Mouse (Mus musculus): ENCODE measurements around the gene Slc25a54. TPM values are rescaled to one million over a fixed set of nuclear protein-coding genes. Genes with fewer than 3 reads are reported as not detected.

Slc25a54 gene
- polyA plus RNA-seq, 1 experiment from 2014 or later, result not detected

GRCm38 (mm10) chr3:109062989-109063388 is 17.3 kb upstream of the Slc25a54 start:
- under 1% methylated on average over 6 of the region's 6 CpGs for WGBS
- Histone ChIP-seq H3K36me3 (no peaks in the 10 kb centered on the region), H3K4me1 (peaks cover 5% of the 10 kb centered on the region), H3K9me3 (no peaks in the 10 kb centered on the region), H3K4me3 (no peak overlapping the region), H3K27ac (no peak overlapping the region), H3K27me3 (ENCODE audit: insufficient read depth, poor library complexity, severe bottlenecking) (0 out of 2 replicates have a peak, but pooled peaks cover 7% of the 10 kb centered on the region)
- DNase-seq (ENCODE audit: low spot score), result no peak

- Histone ChIP-seq H3K36me3 (no peaks in the 10 kb centered on the region), H3K4me3 (no peak overlapping the region), H3K4me1 (no peaks in the 10 kb centered on the region), H3K27ac (no peak overlapping the region), H3K27me3 (ENCODE audit: insufficient read depth, poor library complexity, severe bottlenecking) (no peaks in the 10 kb centered on the region), H3K9me3 (no peaks in the 10 kb centered on the region)
- WGBS, result 82% methylated on average over 2 of the region's 2 CpGs
- DNase-seq (ENCODE audit: low spot score), result no peak
Observed at GRCm38 (mm10) chr3:109084418-109084817, 4.1 kb downstream of the Slc25a54 start.

GRCm38 (mm10) chr3:109088460-109088859 is 8.2 kb downstream of the Slc25a54 start:
- WGBS, result 19% methylated on average over 2 of the region's 2 CpGs
- Histone ChIP-seq H3K36me3 (no peaks in the 10 kb centered on the region), H3K4me3 (no peak overlapping the region), H3K27me3 (ENCODE audit: insufficient read depth, poor library complexity, severe bottlenecking) (no peaks in the 10 kb centered on the region), H3K27ac (no peak overlapping the region), H3K4me1 (no peaks in the 10 kb centered on the region), H3K9me3 (no peaks in the 10 kb centered on the region)
- no peak for DNase-seq (ENCODE audit: low spot score)

- Histone ChIP-seq H3K9me3 (no peaks in the 10 kb centered on the region), H3K27me3 (ENCODE audit: insufficient read depth, poor library complexity, severe bottlenecking) (no peaks in the 10 kb centered on the region), H3K4me1 (no peaks in the 10 kb centered on the region), H3K27ac (no peak overlapping the region), H3K4me3 (no peak overlapping the region), H3K36me3 (no peaks in the 10 kb centered on the region)
- no peak for DNase-seq (ENCODE audit: low spot score)
- 64% methylated on average over 8 of the region's 8 CpGs for WGBS
Observed at GRCm38 (mm10) chr3:109104702-109105101, 24.4 kb downstream of the Slc25a54 start.

GRCm38 (mm10) chr3:109117136-109117535 is 36.9 kb downstream of the Slc25a54 start:
- DNase-seq (ENCODE audit: low spot score), result no peak
- no peak overlapping the region for H3K27ac ChIP-seq
- no peaks in the 10 kb centered on the region for H3K9me3 ChIP-seq
- no peaks in the 10 kb centered on the region for H3K36me3 ChIP-seq
- H3K4me1 ChIP-seq, result no peaks in the 10 kb centered on the region
- H3K27me3 ChIP-seq (ENCODE audit: insufficient read depth, poor library complexity, severe bottlenecking), result no peaks in the 10 kb centered on the region
- H3K4me3 ChIP-seq, result no peak overlapping the region

GRCm38 (mm10) chr3:109119562-109119961 is 39.3 kb downstream of the Slc25a54 start:
- 77% methylated on average over 5 of the region's 5 CpGs for WGBS
- H3K4me1 ChIP-seq, result peaks cover 12% of the 10 kb centered on the region
- no peaks in the 10 kb centered on the region for H3K36me3 ChIP-seq
- no peaks in the 10 kb centered on the region for H3K27me3 ChIP-seq (ENCODE audit: insufficient read depth, poor library complexity, severe bottlenecking)
- no peaks in the 10 kb centered on the region for H3K9me3 ChIP-seq
- H3K27ac ChIP-seq, result no peak overlapping the region
- H3K4me3 ChIP-seq, result no peak overlapping the region
- no peak for DNase-seq (ENCODE audit: low spot score)

- Histone ChIP-seq H3K36me3 (no peaks in the 10 kb centered on the region), H3K27ac (no peak overlapping the region), H3K27me3 (ENCODE audit: insufficient read depth, poor library complexity, severe bottlenecking) (no peaks in the 10 kb centered on the region), H3K4me1 (peaks cover 13% of the 10 kb centered on the region), H3K4me3 (no peak overlapping the region), H3K9me3 (no peaks in the 10 kb centered on the region)
- no peak for DNase-seq (ENCODE audit: low spot score)
- WGBS, result 75% methylated on average over 5 of the region's 5 CpGs
Observed at GRCm38 (mm10) chr3:109119973-109120372, 39.7 kb downstream of the Slc25a54 start.

- DNase-seq (ENCODE audit: low spot score), result peak; percentile 88
- Histone ChIP-seq H3K27ac (peak within 1 kb of the TSS; percentile 99), H3K27me3 (ENCODE audit: insufficient read depth, poor library complexity, severe bottlenecking) (no peaks in the 10 kb centered on the region), H3K4me3 (peak within 1 kb of the TSS; percentile 88), H3K36me3 (peaks cover 13% of the 10 kb centered on the region), H3K9me3 (no peaks in the 10 kb centered on the region), H3K4me1 (peaks cover 23% of the 10 kb centered on the region)
- WGBS, result 1% methylated on average over 38 of the region's 49 CpGs
Observed at GRCm38 (mm10) chr3:109122641-109123530, 42.6 kb downstream of the Slc25a54 start, which contains the start of gene Slc25a24. Slc25a24 (plus strand) TSS chr3:109123149.

- peaks cover 23% of the 10 kb centered on the region for H3K4me1 ChIP-seq
- peak; percentile 79 for DNase-seq (ENCODE audit: low spot score)
- H3K9me3 ChIP-seq, result no peaks in the 10 kb centered on the region
- WGBS, result 3% methylated on average over 8 of the region's 8 CpGs
- peak overlapping the region; percentile 88 for H3K4me3 ChIP-seq
- H3K27ac ChIP-seq, result peak overlapping the region; percentile 99
- H3K27me3 ChIP-seq (ENCODE audit: insufficient read depth, poor library complexity, severe bottlenecking), result no peaks in the 10 kb centered on the region
- H3K36me3 ChIP-seq, result peaks cover 13% of the 10 kb centered on the region
Observed at GRCm38 (mm10) chr3:109123531-109123981, 43.3 kb downstream of the Slc25a54 start.

- 21% methylated on average over 4 of the region's 4 CpGs for WGBS
- H3K9me3 ChIP-seq, result no peaks in the 10 kb centered on the region
- H3K27me3 ChIP-seq (ENCODE audit: insufficient read depth, poor library complexity, severe bottlenecking), result no peaks in the 10 kb centered on the region
- H3K27ac ChIP-seq, result peak overlapping the region; percentile 99; the same call in 1 of the 2 replicates
- DNase-seq (ENCODE audit: low spot score), result no peak
- peaks cover 13% of the 10 kb centered on the region for H3K36me3 ChIP-seq
- peak overlapping the region; percentile 88 for H3K4me3 ChIP-seq
- H3K4me1 ChIP-seq, result peaks cover 23% of the 10 kb centered on the region
Observed at GRCm38 (mm10) chr3:109124091-109124490, 43.8 kb downstream of the Slc25a54 start.

GRCm38 (mm10) chr3:109125531-109125930 is 45.3 kb downstream of the Slc25a54 start:
- peak; percentile 82 for DNase-seq (ENCODE audit: low spot score)
- 60% methylated on average over 6 of the region's 6 CpGs for WGBS
- no peak overlapping the region for H3K27ac ChIP-seq

GRCm38 (mm10) chr3:109129768-109130167 is 49.5 kb downstream of the Slc25a54 start:
- no peak overlapping the region for H3K27ac ChIP-seq
- peaks cover 11% of the 10 kb centered on the region for H3K4me1 ChIP-seq
- no peaks in the 10 kb centered on the region for H3K27me3 ChIP-seq (ENCODE audit: insufficient read depth, poor library complexity, severe bottlenecking)
- WGBS, result 79% methylated on average over 5 of the region's 5 CpGs
- no peaks in the 10 kb centered on the region for H3K9me3 ChIP-seq
- H3K36me3 ChIP-seq, result peaks cover 29% of the 10 kb centered on the region
- no peak overlapping the region for H3K4me3 ChIP-seq
- DNase-seq (ENCODE audit: low spot score), result no peak

More at GRCm38 (mm10) chr3:109125531-109125930, 45.3 kb downstream of the Slc25a54 start:
- Histone ChIP-seq H3K9me3 (no peaks in the 10 kb centered on the region), H3K36me3 (peaks cover 13% of the 10 kb centered on the region), H3K4me3 (no peak overlapping the region), H3K4me1 (peaks cover 23% of the 10 kb centered on the region), H3K27me3 (ENCODE audit: insufficient read depth, poor library complexity, severe bottlenecking) (no peaks in the 10 kb centered on the region)

GRCm38 (mm10) chr3:109132966-109133365 is 52.7 kb downstream of the Slc25a54 start:
- WGBS, result 85% methylated on average over 4 of the region's 4 CpGs
- Histone ChIP-seq H3K27me3 (ENCODE audit: insufficient read depth, poor library complexity, severe bottlenecking) (no peaks in the 10 kb centered on the region), H3K4me1 (no peaks in the 10 kb centered on the region), H3K27ac (no peak overlapping the region), H3K9me3 (no peaks in the 10 kb centered on the region), H3K36me3 (peaks cover 33% of the 10 kb centered on the region), H3K4me3 (no peak overlapping the region)
- no peak for DNase-seq (ENCODE audit: low spot score)
